ENCODE assay signal across 19 mouse cellular contexts in the genomic region with DNA sequence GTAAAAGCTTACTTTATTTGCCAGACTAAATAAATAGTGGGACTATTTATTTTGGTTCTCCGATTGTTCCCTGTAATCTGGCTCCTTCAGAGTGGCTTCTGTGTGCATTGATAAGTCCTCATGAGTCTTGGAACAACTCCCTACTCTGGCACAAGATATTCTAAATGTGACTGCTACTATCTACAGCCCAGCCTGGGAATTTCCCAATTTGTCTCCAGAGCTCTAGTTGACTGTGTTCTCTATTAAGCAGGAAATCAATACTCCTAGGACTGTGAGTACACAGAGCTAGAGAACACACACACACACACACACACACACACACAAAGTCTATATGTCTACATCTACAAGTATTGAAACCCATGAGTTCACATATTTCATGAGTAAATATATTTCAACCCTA.
A peak's percentile ranks its signal among the peaks of the same experiment; 100 is the strongest.
DNase-seq lines count a peak whose midpoint lies in the region; ATAC-seq and TF ChIP-seq lines count a peak whose summit lies in the region.
"Had no signal": no experiment of that assay in that cellular context is flagged by ENCODE, and none has a peak within 500 bp of the region (broad histone marks: within the 10 kb centered on the region; RNA-seq: fewer than 3 reads in every experiment).

No protein-coding gene starts in this region.

- H3K9me3 ChIP-seq in heart, embryonic 11.5 days (replicated peaks; ENCODE audit: control insufficient read depth, low read length): no peaks in the 10 kb centered on the region
- H3K9me3 ChIP-seq in stomach, embryonic 16.5 days (replicated peaks; ENCODE audit: control insufficient read depth, low read length): no peaks in the 10 kb centered on the region
- H3K9me3 ChIP-seq in stomach, postnatal 0 days (ENCODE audit: control insufficient read depth, low read length): no peaks in the 10 kb centered on the region
- H3K9me3 ChIP-seq: embryonic facial prominence, embryonic 12.5 days; forebrain, embryonic 15.5 days; heart, embryonic 13.5 days; intestine, embryonic 15.5 days had no signal

- peaks cover 4% of the 10 kb centered on the region for H3K4me1 ChIP-seq in heart, adult 2 months (ENCODE audit: control insufficient read depth, insufficient read depth, low read length)
- H3K4me1 ChIP-seq in heart, embryonic 11.5 days (ENCODE audit: control insufficient read depth, insufficient read depth, low read length): no peaks in the 10 kb centered on the region
- H3K4me1 ChIP-seq in stomach, embryonic 16.5 days (ENCODE audit: control insufficient read depth, insufficient read depth, low read length): no peaks in the 10 kb centered on the region
- H3K4me1 ChIP-seq in stomach, postnatal 0 days (replicated peaks; ENCODE audit: control insufficient read depth, insufficient read depth): no peaks in the 10 kb centered on the region
- H3K4me1 ChIP-seq: embryonic facial prominence, embryonic 12.5 days; forebrain, embryonic 15.5 days; intestine, embryonic 15.5 days had no signal

- no peak for TF ChIP-seq EP300 in heart, adult 2 months (IDR thresholded peaks at IDR 0.05; ENCODE audit: insufficient read depth, low read depth, low read length)
- TF ChIP-seq EP300 in stomach, postnatal 0 days (optimal IDR thresholded peaks at IDR 0.05): no peak

- no peak overlapping the region for H3K4me2 ChIP-seq in heart, embryonic 11.5 days
- H3K4me2 ChIP-seq in stomach, embryonic 16.5 days (ENCODE audit: low read depth, low read length): no peak overlapping the region
- H3K4me2 ChIP-seq in stomach, postnatal 0 days (replicated peaks; ENCODE audit: low read depth): no peak overlapping the region
- H3K4me2 ChIP-seq: embryonic facial prominence, embryonic 12.5 days; forebrain, embryonic 15.5 days; heart, embryonic 13.5 days; hindbrain, embryonic 14.5 days; intestine, embryonic 15.5 days had no signal

- ATAC-seq in heart, embryonic 11.5 days (replicated peaks; ENCODE audit: insufficient number of reproducible peaks, low FRiP score, low TSS enrichment): no peak
- ATAC-seq in stomach, embryonic 16.5 days (ENCODE audit: insufficient read depth, low FRiP score): peak; percentile 21; the same call in 1 of the 2 replicates
- no peak for ATAC-seq in stomach, postnatal 0 days (ENCODE audit: low FRiP score, low TSS enrichment)
- ATAC-seq: activated CD4-positive, CD25-positive, alpha-beta regulatory T cell, adult 4 months; forebrain, embryonic 15.5 days; intestine, embryonic 15.5 days; Patski had no signal

- no peak overlapping the region for H3K9ac ChIP-seq in heart, adult 2 months (ENCODE audit: low read depth, low read length)
- no peak overlapping the region for H3K9ac ChIP-seq in heart, embryonic 11.5 days (ENCODE audit: low read depth, low read length)
- H3K9ac ChIP-seq in stomach, embryonic 16.5 days (ENCODE audit: low read length): no peak overlapping the region
- H3K9ac ChIP-seq in stomach, postnatal 0 days (ENCODE audit: low read length): no peak overlapping the region
- H3K9ac ChIP-seq: embryonic facial prominence, embryonic 12.5 days; forebrain, embryonic 15.5 days; heart, embryonic 13.5 days; hindbrain, embryonic 14.5 days; intestine, embryonic 15.5 days had no signal

- H3K27me3 ChIP-seq in heart, adult 2 months (ENCODE audit: control insufficient read depth, insufficient read depth, low read length): no peaks in the 10 kb centered on the region
- no peaks in the 10 kb centered on the region for H3K27me3 ChIP-seq in heart, embryonic 11.5 days (ENCODE audit: control insufficient read depth, insufficient read depth, low read length)
- no peaks in the 10 kb centered on the region for H3K27me3 ChIP-seq in stomach, embryonic 16.5 days (ENCODE audit: control insufficient read depth, insufficient read depth, low read length)
- no peaks in the 10 kb centered on the region for H3K27me3 ChIP-seq in stomach, postnatal 0 days (ENCODE audit: control insufficient read depth, insufficient read depth, low read length)
- H3K27me3 ChIP-seq: CH12.LX; embryonic facial prominence, embryonic 12.5 days; forebrain, embryonic 15.5 days; heart, embryonic 13.5 days; intestine, embryonic 15.5 days; Patski had no signal

- H3K79me2 ChIP-seq in heart, adult 2 months (replicated peaks; ENCODE audit: control insufficient read depth, insufficient read depth, low read length): no peaks in the 10 kb centered on the region

- WGBS in heart, adult 2 months: 9% methylated on average over 1 of the region's 1 CpGs
- 46% methylated on average over 1 of the region's 1 CpGs for WGBS in heart, embryonic 11.5 days (ENCODE audit: insufficient replicate concordance)
- 51% methylated on average over 1 of the region's 1 CpGs for WGBS in stomach, embryonic 16.5 days
- WGBS in stomach, postnatal 0 days: 57% methylated on average over 1 of the region's 1 CpGs

- no peak for TF ChIP-seq CTCF in heart, adult 2 months (IDR thresholded peaks at IDR 0.05)
- no peak for TF ChIP-seq CTCF in stomach, postnatal 0 days (IDR thresholded peaks at IDR 0.05; ENCODE audit: low read depth)

- TF ChIP-seq POLR2A in heart, adult 2 months (IDR thresholded peaks at IDR 0.05; ENCODE audit: insufficient read depth, low read depth, low read length): no peak

- intact Hi-C loops in heart, adult 2 months (cut with DNase I): no loop called here
- intact Hi-C loops in heart, postnatal 14 days (cut with DNase I): no loop called here
- intact Hi-C loops in heart, postnatal 10 days (cut with DNase I): no loop called here

- H3K4me3 ChIP-seq in heart, adult 2 months: no peak overlapping the region
- H3K4me3 ChIP-seq in heart, embryonic 11.5 days (ENCODE audit: low read depth, low read length): no peak overlapping the region
- H3K4me3 ChIP-seq in stomach, embryonic 16.5 days (replicated peaks; ENCODE audit: low read length): no peak overlapping the region
- H3K4me3 ChIP-seq in stomach, postnatal 0 days (ENCODE audit: low read depth, low read length): no peak overlapping the region
- H3K4me3 ChIP-seq: embryonic facial prominence, embryonic 12.5 days; forebrain, embryonic 15.5 days; heart, embryonic 13.5 days; intestine, embryonic 15.5 days had no signal

- peak overlapping the region; percentile 52 for H3K27ac ChIP-seq in heart, adult 2 months
- no peak overlapping the region for H3K27ac ChIP-seq in heart, embryonic 11.5 days (ENCODE audit: low read depth, low read length)
- no peak overlapping the region for H3K27ac ChIP-seq in stomach, embryonic 16.5 days (ENCODE audit: low read length)
- no peak overlapping the region for H3K27ac ChIP-seq in stomach, postnatal 0 days (replicated peaks)
- H3K27ac ChIP-seq: embryonic facial prominence, embryonic 12.5 days; forebrain, embryonic 15.5 days; heart, embryonic 13.5 days; hindbrain, embryonic 14.5 days; intestine, embryonic 15.5 days had no signal

- peak in 1 of 2 experiments; percentile 15 for DNase-seq in heart, adult 2 months
- no peak for DNase-seq in heart, postnatal 14 days
- DNase-seq in heart, postnatal 10 days: peak; percentile 10 to 33
- no peak for DNase-seq in stomach, postnatal 0 days (ENCODE audit: low spot score)
- DNase-seq: adrenal gland, postnatal 14 days; cerebellum, adult 11-12 months; cerebellum, adult 9-10 months; cerebellum, postnatal 25 days; gastrocnemius, postnatal 36 days had no signal

- peaks cover 3% of the 10 kb centered on the region; the same call in 1 of the 2 replicates for H3K36me3 ChIP-seq in heart, adult 2 months (ENCODE audit: control insufficient read depth, insufficient read depth, low read length)
- H3K36me3 ChIP-seq in heart, embryonic 11.5 days (ENCODE audit: control insufficient read depth, insufficient read depth, low read length): no peaks in the 10 kb centered on the region
- H3K36me3 ChIP-seq in stomach, embryonic 16.5 days (ENCODE audit: control insufficient read depth, insufficient read depth, low read length): no peaks in the 10 kb centered on the region
- no peaks in the 10 kb centered on the region for H3K36me3 ChIP-seq in stomach, postnatal 0 days (ENCODE audit: control insufficient read depth, insufficient read depth, low read length)
- H3K36me3 ChIP-seq: embryonic facial prominence, embryonic 12.5 days; forebrain, embryonic 15.5 days; heart, embryonic 13.5 days; intestine, embryonic 15.5 days had no signal

Comparison
In these comparisons a context has a peak if more than half of its experiments do, and no peak if none do; other contexts are left out.
1. DNase-seq: peak in heart, postnatal 10 days (2 of 2); none in heart, postnatal 14 days (0 of 2) and stomach, postnatal 0 days (single experiment).